Mouse (Mus musculus): Measurements from ENCODE around the gene Maml3. TPM values are rescaled to one million over a fixed set of nuclear protein-coding genes. Genes with fewer than 3 reads are reported as not detected.

The Maml3 gene
- polyA plus RNA-seq, 1 experiment from 2014 or later: 5.0 TPM

DNA sequence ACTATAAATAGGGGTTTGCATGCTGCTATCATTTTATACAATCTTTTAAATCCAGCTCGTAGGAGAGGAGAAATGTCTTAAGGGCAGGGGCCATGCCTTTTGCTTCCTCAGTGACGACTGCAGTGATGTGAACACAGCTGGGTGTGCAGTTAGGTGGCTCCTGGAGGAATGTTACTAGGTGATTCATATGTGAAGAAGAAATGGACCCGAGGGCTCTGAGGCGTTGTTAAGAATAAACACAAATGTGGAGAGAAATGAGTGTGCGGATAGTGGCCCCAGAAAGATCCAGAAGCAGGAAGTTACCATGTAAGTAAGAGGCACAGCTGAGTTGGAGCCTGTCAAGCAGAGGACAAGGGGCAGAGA, 265.5 kb downstream of the Maml3 start:
- Histone ChIP-seq H3K27me3 (replicated peaks; ENCODE audit: control insufficient read depth, insufficient read depth, low read length) (no peaks in the 10 kb centered on the region), H3K36me3 (ENCODE audit: control insufficient read depth, insufficient read depth) (no peaks in the 10 kb centered on the region), H3K4me2 (ENCODE audit: low read length) (no peak overlapping the region), H3K4me1 (replicated peaks; ENCODE audit: control insufficient read depth, insufficient read depth, low read length) (peaks cover 8% of the 10 kb centered on the region), H3K27ac (ENCODE audit: low read length) (no peak overlapping the region), H3K9ac (replicated peaks; ENCODE audit: low read depth, low read length) (no peak overlapping the region), H3K9me3 (ENCODE audit: control insufficient read depth, low read length) (no peaks in the 10 kb centered on the region), H3K4me3 (replicated peaks; ENCODE audit: low read length) (no peak overlapping the region)
- no peak for ATAC-seq
- 87% methylated on average over 5 of the region's 5 CpGs for WGBS

DNA sequence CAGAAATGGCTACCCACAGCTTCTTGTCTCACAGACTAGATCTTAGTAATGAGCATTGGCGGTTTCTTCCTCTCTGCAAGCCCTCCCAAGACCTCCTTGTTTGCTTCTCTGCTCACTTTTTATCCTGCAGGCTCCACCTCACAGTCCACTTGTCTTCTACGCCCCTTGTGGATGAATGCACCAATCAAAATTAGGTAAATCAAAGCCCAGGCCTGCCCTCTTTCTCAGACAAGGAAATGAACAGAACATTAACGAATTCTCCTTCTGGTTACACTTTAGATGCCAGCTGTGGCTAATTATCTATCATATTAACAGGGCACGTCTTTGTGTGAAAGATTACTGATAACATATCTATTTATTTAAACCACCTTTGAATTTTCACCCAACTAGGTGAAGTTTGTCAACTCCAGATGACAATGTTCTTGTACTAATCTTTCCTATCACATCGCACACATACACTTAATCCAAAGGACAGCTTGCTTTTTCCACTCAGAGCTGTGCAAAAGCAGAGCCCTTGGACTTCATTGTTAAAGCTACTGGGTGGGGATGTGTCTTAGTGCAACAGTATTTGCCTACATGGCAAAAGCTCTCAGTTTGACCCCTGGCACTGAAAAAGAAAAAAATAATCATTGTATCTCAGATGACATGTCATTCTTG, 266.1 kb downstream of the Maml3 start:
- H3K9me3 ChIP-seq (ENCODE audit: control insufficient read depth, low read length): no peaks in the 10 kb centered on the region
- H3K27me3 ChIP-seq (replicated peaks; ENCODE audit: control insufficient read depth, insufficient read depth, low read length): no peaks in the 10 kb centered on the region
- WGBS: 54% methylated on average over 5 of the region's 5 CpGs
- H3K36me3 ChIP-seq (ENCODE audit: control insufficient read depth, insufficient read depth): no peaks in the 10 kb centered on the region
- H3K4me1 ChIP-seq (replicated peaks; ENCODE audit: control insufficient read depth, insufficient read depth, low read length): peaks cover 8% of the 10 kb centered on the region
- H3K4me3 ChIP-seq (replicated peaks; ENCODE audit: low read length): no peak overlapping the region
- no peak overlapping the region for H3K4me2 ChIP-seq (ENCODE audit: low read length)
- no peak for ATAC-seq
- no peak overlapping the region for H3K27ac ChIP-seq (ENCODE audit: low read length)
- H3K9ac ChIP-seq (replicated peaks; ENCODE audit: low read depth, low read length): no peak overlapping the region

DNA sequence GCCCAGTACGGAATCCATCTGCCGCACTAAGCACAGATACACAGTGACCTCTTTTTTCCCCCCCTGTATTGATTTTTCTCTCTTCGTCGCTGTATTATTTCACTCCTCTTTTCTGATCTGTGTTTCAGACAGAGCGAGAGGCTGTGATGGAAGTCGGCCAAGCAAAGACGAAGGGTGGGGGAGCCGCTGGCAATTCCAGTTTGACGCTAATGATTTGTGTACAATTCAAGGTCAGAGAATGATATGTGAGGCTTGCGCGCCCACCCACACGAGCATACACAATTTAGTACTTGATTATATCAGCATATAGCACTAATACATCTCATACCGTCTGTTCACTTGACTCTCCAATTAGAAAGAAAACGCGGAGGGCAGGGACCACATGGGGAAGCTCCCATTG, 271.9 kb downstream of the Maml3 start:
- H3K27ac ChIP-seq (ENCODE audit: low read length): no peak overlapping the region
- H3K9ac ChIP-seq (replicated peaks; ENCODE audit: low read depth, low read length): no peak overlapping the region
- no peaks in the 10 kb centered on the region for H3K9me3 ChIP-seq (ENCODE audit: control insufficient read depth, low read length)
- H3K4me2 ChIP-seq (ENCODE audit: low read length): peak overlapping the region; percentile 12
- 13% methylated on average over 15 of the region's 15 CpGs for WGBS
- peak; percentile 73 for ATAC-seq
- H3K4me3 ChIP-seq (replicated peaks; ENCODE audit: low read length): no peak overlapping the region
- no peaks in the 10 kb centered on the region for H3K36me3 ChIP-seq (ENCODE audit: control insufficient read depth, insufficient read depth)
- H3K4me1 ChIP-seq (replicated peaks; ENCODE audit: control insufficient read depth, insufficient read depth, low read length): peaks cover 5% of the 10 kb centered on the region
- no peaks in the 10 kb centered on the region for H3K27me3 ChIP-seq (replicated peaks; ENCODE audit: control insufficient read depth, insufficient read depth, low read length)

DNA sequence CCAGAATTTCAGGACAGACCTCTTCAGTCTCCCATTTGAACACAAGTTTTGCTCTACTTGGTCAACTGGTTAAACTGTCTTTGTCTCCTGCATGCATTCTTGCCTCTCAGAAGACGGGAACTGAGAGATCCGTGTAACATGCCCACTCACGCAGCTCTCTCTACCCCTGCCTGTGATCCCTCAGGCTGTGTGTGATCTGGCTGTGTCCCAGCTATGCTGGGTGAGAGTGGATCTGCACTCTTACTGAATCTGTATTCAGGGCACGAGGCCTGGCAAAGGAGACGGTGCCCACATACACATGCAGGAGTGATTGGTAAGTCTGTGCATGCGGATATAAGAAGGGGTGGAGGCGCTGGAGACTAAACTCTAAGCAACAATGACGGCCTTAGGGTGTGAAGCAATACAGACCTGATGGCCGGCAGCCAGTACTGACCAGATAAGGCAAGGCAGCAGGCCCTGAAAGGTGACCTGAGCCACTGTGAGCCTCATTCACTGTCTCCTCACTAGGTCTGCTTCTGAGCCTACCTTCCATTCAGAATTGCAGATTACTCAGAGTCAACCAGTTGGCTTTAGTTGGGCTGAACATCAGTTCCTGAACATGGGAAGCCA, 274.0 kb downstream of the Maml3 start:
- H3K4me3 ChIP-seq (replicated peaks; ENCODE audit: low read length): no peak overlapping the region
- H3K9ac ChIP-seq (replicated peaks; ENCODE audit: low read depth, low read length): no peak overlapping the region
- H3K27me3 ChIP-seq (replicated peaks; ENCODE audit: control insufficient read depth, insufficient read depth, low read length): no peaks in the 10 kb centered on the region
- H3K27ac ChIP-seq (ENCODE audit: low read length): no peak overlapping the region
- H3K36me3 ChIP-seq (ENCODE audit: control insufficient read depth, insufficient read depth): no peaks in the 10 kb centered on the region
- WGBS: 80% methylated on average over 9 of the region's 9 CpGs
- ATAC-seq: no peak
- peaks cover 5% of the 10 kb centered on the region for H3K4me1 ChIP-seq (replicated peaks; ENCODE audit: control insufficient read depth, insufficient read depth, low read length)
- H3K9me3 ChIP-seq (ENCODE audit: control insufficient read depth, low read length): no peaks in the 10 kb centered on the region
- no peak overlapping the region for H3K4me2 ChIP-seq (ENCODE audit: low read length)

DNA sequence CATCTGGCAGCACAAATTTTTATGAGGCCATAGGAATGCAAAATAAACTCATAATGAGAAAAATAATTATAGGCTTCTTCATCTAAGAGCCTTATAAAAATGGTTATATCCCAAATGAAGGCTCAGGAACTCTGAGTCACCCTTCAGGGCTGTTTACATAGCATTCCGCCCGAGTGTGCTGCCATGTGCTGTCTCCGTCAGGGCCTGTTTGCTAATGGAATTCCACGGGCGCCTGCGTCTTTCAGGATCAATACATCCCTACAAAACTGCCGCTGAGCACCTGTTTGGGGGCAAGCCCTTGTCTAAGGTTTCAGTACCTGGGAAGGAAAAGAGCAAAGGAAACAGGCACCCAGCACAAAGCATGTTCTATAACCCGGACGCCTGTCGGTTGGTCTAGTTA, 279.3 kb downstream of the Maml3 start:
- no peak overlapping the region for H3K9ac ChIP-seq (replicated peaks; ENCODE audit: low read depth, low read length)
- no peak for ATAC-seq

DNA sequence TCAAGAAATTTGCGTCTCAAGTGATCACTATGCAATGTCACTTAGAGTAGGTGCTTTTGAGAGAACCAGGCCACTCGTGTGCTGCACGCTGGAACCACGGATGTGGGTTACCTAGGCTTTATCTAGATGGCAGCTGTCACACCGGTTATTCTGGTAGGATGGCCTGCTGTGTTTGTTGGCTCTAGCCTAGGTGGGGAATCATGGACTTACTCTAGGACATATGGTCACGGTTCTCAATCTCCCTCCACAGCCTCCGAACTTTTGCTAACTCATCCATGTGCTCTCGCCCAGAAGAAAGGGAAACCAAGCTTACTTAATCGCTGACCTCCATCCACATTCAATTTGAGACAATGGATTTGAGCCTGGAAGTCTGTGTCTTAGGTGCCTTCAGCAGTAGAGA, 280.4 kb downstream of the Maml3 start:
- Histone ChIP-seq H3K27ac (ENCODE audit: low read length) (no peak overlapping the region), H3K4me1 (replicated peaks; ENCODE audit: control insufficient read depth, insufficient read depth, low read length) (no peaks in the 10 kb centered on the region), H3K27me3 (replicated peaks; ENCODE audit: control insufficient read depth, insufficient read depth, low read length) (no peaks in the 10 kb centered on the region), H3K36me3 (ENCODE audit: control insufficient read depth, insufficient read depth) (no peaks in the 10 kb centered on the region), H3K4me2 (ENCODE audit: low read length) (no peak overlapping the region), H3K9ac (replicated peaks; ENCODE audit: low read depth, low read length) (no peak overlapping the region), H3K4me3 (replicated peaks; ENCODE audit: low read length) (no peak overlapping the region), H3K9me3 (ENCODE audit: control insufficient read depth, low read length) (no peaks in the 10 kb centered on the region)
- 92% methylated on average over 9 of the region's 9 CpGs for WGBS
- ATAC-seq: no peak

More for the DNA sequence above, 279.3 kb downstream of the Maml3 start:
- H3K4me1 ChIP-seq (replicated peaks; ENCODE audit: control insufficient read depth, insufficient read depth, low read length): no peaks in the 10 kb centered on the region
- no peak overlapping the region for H3K4me3 ChIP-seq (replicated peaks; ENCODE audit: low read length)
- WGBS: 80% methylated on average over 10 of the region's 10 CpGs
- no peak overlapping the region for H3K4me2 ChIP-seq (ENCODE audit: low read length)
- H3K27me3 ChIP-seq (replicated peaks; ENCODE audit: control insufficient read depth, insufficient read depth, low read length): no peaks in the 10 kb centered on the region
- no peaks in the 10 kb centered on the region for H3K9me3 ChIP-seq (ENCODE audit: control insufficient read depth, low read length)
- no peak overlapping the region for H3K27ac ChIP-seq (ENCODE audit: low read length)
- no peaks in the 10 kb centered on the region for H3K36me3 ChIP-seq (ENCODE audit: control insufficient read depth, insufficient read depth)

DNA sequence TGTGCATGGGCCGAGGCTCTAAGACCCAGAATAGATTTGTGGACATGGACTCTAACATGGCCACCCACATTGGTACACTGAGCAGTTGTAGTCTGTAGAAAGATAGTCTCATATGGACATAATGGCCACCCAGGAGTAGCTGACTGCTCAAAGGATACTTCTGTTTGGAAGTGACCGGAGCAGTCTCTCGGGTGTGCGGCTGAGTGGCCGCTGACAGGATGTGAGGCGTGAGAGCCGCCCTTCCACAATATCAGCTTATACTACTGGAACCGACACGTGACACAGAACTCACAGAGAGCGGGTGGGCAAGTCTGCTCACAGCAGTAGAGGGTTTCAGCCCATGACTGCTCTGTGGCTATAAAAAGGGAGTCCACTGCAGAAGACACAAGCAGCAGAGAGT, 283.3 kb downstream of the Maml3 start:
- H3K9ac ChIP-seq (replicated peaks; ENCODE audit: low read depth, low read length): no peak overlapping the region
- no peak overlapping the region for H3K4me2 ChIP-seq (ENCODE audit: low read length)
- ATAC-seq: no peak
- H3K4me3 ChIP-seq (replicated peaks; ENCODE audit: low read length): no peak overlapping the region
- peaks cover 14% of the 10 kb centered on the region for H3K4me1 ChIP-seq (replicated peaks; ENCODE audit: control insufficient read depth, insufficient read depth, low read length)
- H3K9me3 ChIP-seq (ENCODE audit: control insufficient read depth, low read length): no peaks in the 10 kb centered on the region
- no peaks in the 10 kb centered on the region for H3K36me3 ChIP-seq (ENCODE audit: control insufficient read depth, insufficient read depth)
- 87% methylated on average over 10 of the region's 10 CpGs for WGBS
- no peak overlapping the region for H3K27ac ChIP-seq (ENCODE audit: low read length)
- no peaks in the 10 kb centered on the region for H3K27me3 ChIP-seq (replicated peaks; ENCODE audit: control insufficient read depth, insufficient read depth, low read length)

DNA sequence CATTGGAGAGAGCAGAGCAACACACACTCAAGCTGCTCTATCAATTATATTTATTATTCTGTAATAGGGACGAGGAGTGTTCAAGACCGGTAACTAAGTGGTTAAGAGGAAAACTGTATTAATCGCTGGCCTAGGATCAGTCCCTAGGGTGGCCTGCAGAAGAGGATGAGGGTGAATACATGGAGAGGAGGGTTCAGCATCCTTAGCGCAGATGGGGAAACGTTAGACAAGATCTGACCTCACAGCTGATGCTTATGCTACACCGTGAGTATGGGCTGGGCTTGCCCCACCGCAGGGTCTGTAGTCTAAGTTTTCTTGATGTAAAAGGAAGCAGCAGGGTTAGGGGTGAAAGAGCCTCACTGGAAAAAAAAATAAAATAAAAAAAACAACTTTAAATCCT, 285.8 kb downstream of the Maml3 start:
- H3K27ac ChIP-seq (ENCODE audit: low read length): no peak overlapping the region
- H3K4me2 ChIP-seq (ENCODE audit: low read length): no peak overlapping the region; the same call in 1 of the 2 replicates
- H3K9me3 ChIP-seq (ENCODE audit: control insufficient read depth, low read length): no peaks in the 10 kb centered on the region
- H3K4me3 ChIP-seq (replicated peaks; ENCODE audit: low read length): no peak overlapping the region
- peaks cover 14% of the 10 kb centered on the region for H3K4me1 ChIP-seq (replicated peaks; ENCODE audit: control insufficient read depth, insufficient read depth, low read length)
- no peaks in the 10 kb centered on the region for H3K36me3 ChIP-seq (ENCODE audit: control insufficient read depth, insufficient read depth)
- no peaks in the 10 kb centered on the region for H3K27me3 ChIP-seq (replicated peaks; ENCODE audit: control insufficient read depth, insufficient read depth, low read length)
- no peak for ATAC-seq
- H3K9ac ChIP-seq (replicated peaks; ENCODE audit: low read depth, low read length): no peak overlapping the region
- WGBS: 69% methylated on average over 7 of the region's 7 CpGs

DNA sequence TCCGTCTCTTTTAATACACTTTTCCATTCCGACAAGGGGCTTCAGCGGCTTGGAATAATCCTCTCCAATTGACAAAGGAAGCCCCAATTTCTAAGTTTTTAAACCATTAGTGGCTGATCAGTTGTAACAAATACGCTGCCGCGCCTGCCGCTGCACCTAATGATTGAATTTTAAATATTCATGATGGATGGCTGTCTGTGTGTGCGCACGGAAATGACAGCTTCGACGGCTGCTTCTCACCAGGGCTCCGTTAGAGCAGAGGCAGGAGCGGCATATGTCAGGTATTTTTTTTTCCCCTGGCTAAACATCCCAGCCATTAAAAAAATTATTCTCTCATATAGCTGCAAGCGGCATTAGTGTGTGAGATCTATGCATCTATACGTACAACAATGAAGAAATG, 287.0 kb downstream of the Maml3 start:
- H3K4me2 ChIP-seq (ENCODE audit: low read length): peak overlapping the region; percentile 41
- ATAC-seq: peak; percentile 58
- H3K36me3 ChIP-seq (ENCODE audit: control insufficient read depth, insufficient read depth): no peaks in the 10 kb centered on the region
- H3K9me3 ChIP-seq (ENCODE audit: control insufficient read depth, low read length): no peaks in the 10 kb centered on the region
- H3K4me1 ChIP-seq (replicated peaks; ENCODE audit: control insufficient read depth, insufficient read depth, low read length): peaks cover 14% of the 10 kb centered on the region
- H3K4me3 ChIP-seq (replicated peaks; ENCODE audit: low read length): peak overlapping the region; percentile 11
- H3K9ac ChIP-seq (replicated peaks; ENCODE audit: low read depth, low read length): no peak overlapping the region
- WGBS: 10% methylated on average over 15 of the region's 15 CpGs
- H3K27ac ChIP-seq (ENCODE audit: low read length): peak overlapping the region; percentile 56; the same call in 1 of the 2 replicates
- no peaks in the 10 kb centered on the region for H3K27me3 ChIP-seq (replicated peaks; ENCODE audit: control insufficient read depth, insufficient read depth, low read length)
